Mouse (Mus musculus): ENCODE measurements at regions not wholly inside any gene's neighbourhood (a gene's known extent, or its start where the extent isn't known, plus 50 kb on each side); places are given as distances from the start of the nearest gene placed in this dataset.
A peak's percentile ranks its signal among the peaks of the same experiment; 100 is the strongest.

- no peak for TF ChIP-seq CTCF (IDR thresholded peaks at IDR 0.05)
- Histone ChIP-seq H3K27me3 (ENCODE audit: insufficient read depth, low read length) (no peaks in the 10 kb centered on the region), H3K27ac (ENCODE audit: low read depth, low read length) (no peak overlapping the region), H3K4me1 (ENCODE audit: insufficient read depth, low read length) (no peaks in the 10 kb centered on the region), H3K4me3 (ENCODE audit: low read depth, low read length) (no peak overlapping the region), H3K9me3 (ENCODE audit: low read length) (no peaks in the 10 kb centered on the region), H3K36me3 (ENCODE audit: insufficient read depth, low read length) (no peaks in the 10 kb centered on the region), H3K9ac (replicated peaks; ENCODE audit: low read length, poor library complexity, severe bottlenecking) (no peak overlapping the region), H3K4me2 (ENCODE audit: low read depth, low read length, poor library complexity, severe bottlenecking) (no peak overlapping the region)
- DNase-seq (ENCODE audit: low spot score) (no peak), ATAC-seq (ENCODE audit: low FRiP score) (no peak)
- WGBS = 77% methylated on average over 3 of the region's 3 CpGs
Measured at GRCm38 (mm10) chr9:32852282-32852681, 216.3 kb downstream of the Ets1 start.

DNA sequence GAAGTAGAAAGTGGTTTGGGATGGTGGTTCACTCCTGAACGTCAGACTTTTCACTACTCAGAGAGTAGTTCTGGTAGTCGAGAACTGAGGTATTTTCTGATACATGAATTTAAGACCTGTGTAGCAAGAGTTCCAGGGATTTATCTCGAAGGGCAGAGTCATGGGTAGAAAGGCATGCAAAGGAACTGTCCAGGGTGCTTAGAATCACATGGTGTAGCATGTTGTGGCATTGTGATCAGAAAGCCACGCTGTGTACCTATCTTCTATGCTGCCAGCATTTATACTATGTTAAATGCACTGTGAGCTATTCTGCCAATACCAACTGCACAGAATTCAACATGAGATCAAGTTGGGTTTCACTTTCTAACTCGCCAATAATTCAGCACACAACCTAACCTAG is 227.3 kb downstream of the Ets1 start:
- Histone ChIP-seq H3K9ac (replicated peaks; ENCODE audit: low read length, poor library complexity, severe bottlenecking) (no peak overlapping the region), H3K27ac (ENCODE audit: low read depth, low read length) (no peak overlapping the region), H3K4me3 (ENCODE audit: low read depth, low read length) (no peak overlapping the region), H3K4me2 (ENCODE audit: low read depth, low read length, poor library complexity, severe bottlenecking) (no peak overlapping the region), H3K27me3 (ENCODE audit: insufficient read depth, low read length) (no peaks in the 10 kb centered on the region), H3K4me1 (ENCODE audit: insufficient read depth, low read length) (no peaks in the 10 kb centered on the region), H3K36me3 (ENCODE audit: insufficient read depth, low read length) (no peaks in the 10 kb centered on the region), H3K9me3 (ENCODE audit: low read length) (no peaks in the 10 kb centered on the region)
- no peak for TF ChIP-seq CTCF (IDR thresholded peaks at IDR 0.05)
- no peak for ATAC-seq (ENCODE audit: low FRiP score)
- DNase-seq (ENCODE audit: low spot score) = no peak
- 83% methylated on average over 5 of the region's 5 CpGs for WGBS

GRCm38 (mm10) chr9:32868936-32869335 is 232.9 kb downstream of the Ets1 start:
- no peak overlapping the region for H3K9ac ChIP-seq (replicated peaks; ENCODE audit: low read length, poor library complexity, severe bottlenecking)
- DNase-seq (ENCODE audit: low spot score) (no peak), ATAC-seq (ENCODE audit: low FRiP score) (no peak)
- TF ChIP-seq CTCF (IDR thresholded peaks at IDR 0.05) = no peak
- WGBS = 92% methylated on average over 8 of the region's 8 CpGs
- no peak overlapping the region for H3K27ac ChIP-seq (ENCODE audit: low read depth, low read length)
- no peak overlapping the region for H3K4me3 ChIP-seq (ENCODE audit: low read depth, low read length)
- H3K36me3 ChIP-seq (ENCODE audit: insufficient read depth, low read length) = no peaks in the 10 kb centered on the region
- H3K4me2 ChIP-seq (ENCODE audit: low read depth, low read length, poor library complexity, severe bottlenecking) = no peak overlapping the region
- H3K27me3 ChIP-seq (ENCODE audit: insufficient read depth, low read length) = no peaks in the 10 kb centered on the region
- no peaks in the 10 kb centered on the region for H3K9me3 ChIP-seq (ENCODE audit: low read length)
- no peaks in the 10 kb centered on the region for H3K4me1 ChIP-seq (ENCODE audit: insufficient read depth, low read length)

GRCm38 (mm10) chr9:32874306-32874875 is 238.4 kb downstream of the Ets1 start:
- ATAC-seq (ENCODE audit: low FRiP score) = no peak
- no peaks in the 10 kb centered on the region for H3K27me3 ChIP-seq (ENCODE audit: insufficient read depth, low read length)
- H3K9me3 ChIP-seq (ENCODE audit: low read length) = no peaks in the 10 kb centered on the region
- no peak overlapping the region for H3K4me3 ChIP-seq (ENCODE audit: low read depth, low read length)
- H3K36me3 ChIP-seq (ENCODE audit: insufficient read depth, low read length) = no peaks in the 10 kb centered on the region
- DNase-seq (ENCODE audit: low spot score) = no peak
- H3K4me1 ChIP-seq (ENCODE audit: insufficient read depth, low read length) = no peaks in the 10 kb centered on the region
- no peak overlapping the region for H3K9ac ChIP-seq (replicated peaks; ENCODE audit: low read length, poor library complexity, severe bottlenecking)
- 61% methylated on average over 6 of the region's 6 CpGs for WGBS
- TF ChIP-seq CTCF (IDR thresholded peaks at IDR 0.05) = no peak
- H3K27ac ChIP-seq (ENCODE audit: low read depth, low read length) = no peak overlapping the region
- H3K4me2 ChIP-seq (ENCODE audit: low read depth, low read length, poor library complexity, severe bottlenecking) = no peak overlapping the region

DNA sequence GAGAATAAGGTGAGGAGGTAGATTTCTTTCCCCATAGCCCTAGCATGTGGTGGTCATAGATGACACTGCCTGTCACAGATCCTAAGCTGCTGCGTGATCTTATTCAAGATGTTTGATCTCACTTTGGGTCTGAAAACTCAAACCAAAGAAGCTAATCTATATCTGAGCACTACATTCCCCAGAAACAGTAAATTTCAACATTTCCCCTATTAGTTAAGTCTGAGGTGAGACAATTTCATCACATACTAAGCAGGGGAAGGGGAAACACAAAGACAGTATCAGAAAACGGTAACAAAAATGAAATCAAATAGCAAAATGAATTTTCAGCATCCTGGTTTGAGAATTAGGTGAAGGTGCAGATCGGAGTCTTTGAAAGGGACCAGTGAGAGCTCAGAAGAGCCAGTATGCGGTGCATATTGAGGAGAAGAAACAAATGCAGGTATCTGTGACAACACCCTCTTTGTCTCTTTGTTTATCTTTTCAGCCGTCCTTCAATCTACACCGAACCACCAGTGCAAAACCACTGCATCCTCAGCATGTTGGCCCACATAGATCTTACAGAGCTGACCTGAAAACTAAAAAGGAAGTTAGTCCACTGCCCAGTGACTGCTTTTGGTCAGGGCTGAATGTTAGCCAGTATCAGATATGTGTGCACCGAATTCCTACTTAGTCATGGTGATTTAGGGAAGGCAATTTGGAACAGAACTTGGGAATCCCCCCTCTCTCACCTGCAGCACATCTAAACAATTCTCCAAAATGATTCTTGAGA is 247.0 kb downstream of the Ets1 start:
- Histone ChIP-seq H3K9ac (replicated peaks; ENCODE audit: low read length, poor library complexity, severe bottlenecking) (no peak overlapping the region), H3K36me3 (ENCODE audit: insufficient read depth, low read length) (no peaks in the 10 kb centered on the region), H3K4me3 (ENCODE audit: low read depth, low read length) (no peak overlapping the region), H3K9me3 (ENCODE audit: low read length) (no peaks in the 10 kb centered on the region), H3K4me1 (ENCODE audit: insufficient read depth, low read length) (no peaks in the 10 kb centered on the region), H3K27ac (ENCODE audit: low read depth, low read length) (no peak overlapping the region), H3K27me3 (ENCODE audit: insufficient read depth, low read length) (no peaks in the 10 kb centered on the region), H3K4me2 (ENCODE audit: low read depth, low read length, poor library complexity, severe bottlenecking) (no peak overlapping the region)
- WGBS = 68% methylated on average over 7 of the region's 7 CpGs
- ATAC-seq (ENCODE audit: low FRiP score) = no peak
- no peak for TF ChIP-seq CTCF (IDR thresholded peaks at IDR 0.05)
- DNase-seq (ENCODE audit: low spot score) = no peak

- 0 out of 2 replicates have a peak, but pooled peaks have one; percentile 54 for ATAC-seq (ENCODE audit: low FRiP score)
- Histone ChIP-seq H3K4me1 (ENCODE audit: insufficient read depth, low read length) (no peaks in the 10 kb centered on the region), H3K36me3 (ENCODE audit: insufficient read depth, low read length) (no peaks in the 10 kb centered on the region), H3K4me2 (ENCODE audit: low read depth, low read length, poor library complexity, severe bottlenecking) (no peak overlapping the region), H3K27ac (ENCODE audit: low read depth, low read length) (no peak overlapping the region), H3K4me3 (ENCODE audit: low read depth, low read length) (no peak overlapping the region), H3K27me3 (ENCODE audit: insufficient read depth, low read length) (no peaks in the 10 kb centered on the region), H3K9ac (replicated peaks; ENCODE audit: low read length, poor library complexity, severe bottlenecking) (no peak overlapping the region), H3K9me3 (ENCODE audit: low read length) (no peaks in the 10 kb centered on the region)
- no peak for TF ChIP-seq CTCF (IDR thresholded peaks at IDR 0.05)
- peak; percentile 40 for DNase-seq (ENCODE audit: low spot score)
- WGBS = 51% methylated on average over 6 of the region's 6 CpGs
Measured at GRCm38 (mm10) chr9:32886008-32886650, 250.1 kb downstream of the Ets1 start.
